Mouse (Mus musculus) CD4-positive naive resting alpha-beta T cell, adult 57 days (primary cell): Measurements from ENCODE around the gene Cort. TPM values are rescaled to one million over a fixed set of nuclear protein-coding genes. Genes with fewer than 3 reads are reported as not detected.

ENCODE experiments used
- total RNA-seq: library from RNA; stranded (reverse); gene quantifications from one replicate; pipeline ENCODE4 v1.2.4, GENCODE M21; 2023

Gene Cort
- 1.6 TPM for total RNA-seq

DNA sequence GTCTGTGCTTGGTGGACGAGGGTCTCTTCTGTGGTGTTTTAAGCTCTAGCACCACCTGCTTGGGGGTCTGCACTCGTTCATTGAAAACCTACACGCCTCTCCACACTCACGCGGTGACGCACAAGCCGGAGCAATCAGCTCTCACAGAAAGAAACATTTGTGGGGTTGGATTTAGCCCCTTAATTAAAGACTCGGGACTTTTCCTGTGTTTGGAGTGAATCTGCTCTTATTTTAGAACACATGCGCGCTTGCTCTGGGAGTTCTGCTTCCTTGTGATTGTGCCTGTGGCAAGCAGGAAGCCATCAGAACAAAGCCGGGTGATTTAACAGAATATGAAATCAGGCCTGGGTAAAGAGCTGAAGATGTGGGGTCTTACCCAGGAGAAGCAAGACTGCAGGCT, at the start of gene Cort:
TSS of gene Cort (minus strand) at position 101 of the 400 bp plus-strand sequence.

DNA sequence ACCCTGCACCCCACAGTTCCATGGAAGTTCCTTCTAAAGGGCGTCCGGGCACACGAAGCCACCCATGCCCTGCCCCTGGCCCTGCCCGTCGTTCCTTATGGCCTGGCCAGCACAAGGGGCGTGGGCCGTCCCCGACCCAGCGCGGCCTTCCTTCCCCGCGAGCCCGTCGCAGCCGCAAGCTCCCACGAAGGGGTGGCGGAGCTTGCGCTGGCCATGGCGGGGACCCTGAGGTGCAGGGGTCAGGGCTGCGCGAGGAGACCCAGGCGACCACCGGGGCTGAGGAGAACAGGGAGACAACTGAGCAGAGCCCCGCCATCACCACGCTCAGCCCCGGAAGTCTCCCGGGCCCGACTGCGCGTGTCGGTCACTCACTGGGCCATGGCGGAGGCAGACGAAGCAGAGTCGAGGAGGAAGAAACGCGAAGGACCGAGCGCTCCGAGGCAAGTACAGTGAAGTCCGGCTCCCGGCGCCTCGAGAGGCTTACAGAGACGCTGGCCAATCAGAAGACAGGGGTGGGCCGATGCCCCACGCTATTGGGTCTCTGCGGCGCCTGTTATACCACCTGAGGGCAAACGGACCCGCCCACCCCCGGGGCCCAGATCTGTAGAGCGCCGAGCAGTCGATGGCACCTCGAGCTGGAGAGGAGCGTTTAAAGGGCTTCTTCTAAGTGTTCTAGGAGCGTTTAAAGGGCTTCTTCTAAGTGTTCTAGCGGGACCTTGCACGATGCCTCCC, 39.8 kb upstream of the Cort start, which contains the start of gene Pgd:
TSS of gene Pgd (minus strand) at position 557 of the 732 bp plus-strand sequence.

DNA sequence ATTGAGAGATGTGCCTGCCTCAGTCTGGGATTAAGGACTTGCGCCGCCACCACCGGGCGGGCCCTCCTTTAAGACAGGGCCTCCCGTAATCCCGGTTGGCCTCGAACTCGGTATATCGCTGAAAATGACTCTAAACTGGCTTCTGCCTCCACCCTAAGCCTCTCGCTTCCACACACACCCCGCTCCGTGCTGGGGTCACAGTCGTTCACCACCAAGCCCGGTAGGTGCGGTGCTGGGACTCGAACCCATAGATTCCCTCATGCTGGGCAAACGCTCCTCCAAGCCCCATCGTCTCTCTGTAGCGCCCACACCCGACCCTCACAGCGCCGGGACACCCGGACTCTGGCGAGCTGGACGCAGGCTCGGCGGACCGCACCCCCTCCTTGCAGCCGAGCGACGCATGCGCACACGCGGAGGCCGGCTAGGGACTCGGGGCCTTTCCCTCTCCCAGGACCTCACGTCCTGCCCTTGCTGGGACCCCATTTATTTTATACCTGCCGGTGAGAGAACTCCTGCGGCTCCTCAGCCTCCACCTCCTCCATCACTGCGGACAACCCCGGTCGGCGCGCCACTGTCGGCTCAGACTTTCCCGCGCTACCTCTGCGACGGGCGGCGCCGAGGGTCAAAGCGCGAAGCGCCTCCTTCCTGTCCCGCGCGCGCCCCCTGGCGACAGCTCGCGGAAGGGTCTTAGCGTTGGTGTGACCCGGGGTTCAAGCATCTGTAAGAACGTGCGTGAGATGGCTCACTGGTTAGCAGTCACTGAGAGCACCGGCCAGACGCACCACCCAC, 10.6 kb upstream of the Cort start, which contains the start of gene Cenps:
TSS of gene Cenps (minus strand) at position 648 of the 789 bp plus-strand sequence.

DNA sequence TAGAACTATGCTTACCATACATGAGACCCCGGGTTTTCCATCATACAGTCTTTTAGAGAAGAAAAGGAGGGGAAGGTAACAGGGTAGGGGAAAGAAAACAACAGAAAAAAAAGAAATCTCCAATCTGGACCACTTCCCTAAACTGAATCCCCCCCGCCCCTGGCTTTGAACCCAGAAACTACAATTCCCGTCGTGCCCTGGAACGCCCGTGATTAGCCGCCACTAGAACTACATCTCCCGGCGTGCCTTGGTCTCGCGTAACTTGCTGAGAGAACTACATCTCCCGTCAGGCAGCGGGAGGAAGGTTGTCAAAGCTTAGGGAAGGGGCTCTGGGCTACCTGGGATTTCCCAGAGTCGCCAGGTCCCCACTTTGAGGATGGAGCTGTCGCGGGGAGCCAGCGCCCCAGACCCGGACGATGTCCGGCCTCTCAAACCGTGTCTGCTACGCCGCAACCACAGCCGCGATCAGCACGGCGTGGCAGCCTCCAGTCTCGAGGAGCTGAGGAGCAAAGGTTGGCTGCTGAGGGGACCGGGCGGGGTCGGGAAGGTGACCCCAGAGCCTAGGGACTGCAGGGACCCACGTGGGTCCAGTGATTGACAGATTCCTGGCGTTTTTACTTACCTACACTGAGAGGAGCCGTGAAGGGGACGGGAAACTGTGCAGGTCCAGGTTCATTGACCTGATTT, 22.5 kb downstream of the Cort start, which contains the start of gene Dffa:
TSS of gene Dffa (plus strand) at position 272 of the 687 bp plus-strand sequence.

DNA sequence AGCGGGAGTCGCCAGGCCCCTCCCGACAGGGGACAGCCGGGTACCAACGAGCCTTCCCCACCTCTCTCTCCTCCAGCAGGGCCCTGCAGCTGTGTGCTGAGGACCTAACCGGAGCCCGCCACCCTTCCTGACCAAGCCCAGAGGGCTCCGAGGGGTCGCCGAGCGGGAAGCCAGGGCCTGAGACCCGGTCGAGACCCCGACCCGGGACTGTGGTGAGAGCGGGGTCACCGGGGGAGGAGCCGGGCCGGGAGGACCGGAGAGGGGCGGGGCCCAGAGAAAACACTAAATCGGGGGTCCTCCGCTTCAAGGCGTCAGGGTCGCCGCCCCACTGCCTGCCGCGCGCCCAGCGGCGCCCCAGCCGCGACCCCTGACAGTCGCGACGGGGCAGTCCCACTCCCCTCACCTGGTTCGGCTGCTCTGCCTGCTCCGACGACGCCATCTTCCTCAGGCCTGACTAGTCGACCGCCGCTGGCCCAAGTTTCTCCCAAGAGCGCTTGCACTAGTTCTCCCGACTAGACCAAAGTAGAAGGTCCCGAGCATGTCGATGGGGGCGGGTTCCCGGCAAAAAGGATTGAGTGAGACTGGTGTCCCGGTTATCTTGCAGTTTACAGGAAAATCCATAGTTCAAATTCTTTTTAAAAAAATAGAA, 27.1 kb downstream of the Cort start, which contains the start of gene Pex14:
TSS of gene Pex14 (minus strand) at position 508 of the 649 bp plus-strand sequence.

Other genes starting within 250 kb of the Cort start
- 35.1 TPM for gene Pex14, start 26.9 kb downstream of the Cort start, total RNA-seq
- 23.0 TPM for gene Dffa, start 22.6 kb downstream of the Cort start, total RNA-seq
- 9.7 TPM for gene Cenps, start 10.9 kb upstream of the Cort start, total RNA-seq
- 48.3 TPM for gene Pgd, start 40.0 kb upstream of the Cort start, total RNA-seq
- 73.0 TPM for gene Kif1b, start 180.9 kb upstream of the Cort start, total RNA-seq